Mouse (Mus musculus) yolk sac, embryonic 10.5 days (tissue): ENCODE results near the gene Gm42669.
A peak's percentile ranks its signal among the peaks of the same experiment; 100 is the strongest.

Experiments used
- DNase-seq: peaks from one replicate; pipeline ENCODE4 v3.0.0-alpha.2; 2017; ENCODE audit warnings: low spot score

The Gm42669 gene

DNA sequence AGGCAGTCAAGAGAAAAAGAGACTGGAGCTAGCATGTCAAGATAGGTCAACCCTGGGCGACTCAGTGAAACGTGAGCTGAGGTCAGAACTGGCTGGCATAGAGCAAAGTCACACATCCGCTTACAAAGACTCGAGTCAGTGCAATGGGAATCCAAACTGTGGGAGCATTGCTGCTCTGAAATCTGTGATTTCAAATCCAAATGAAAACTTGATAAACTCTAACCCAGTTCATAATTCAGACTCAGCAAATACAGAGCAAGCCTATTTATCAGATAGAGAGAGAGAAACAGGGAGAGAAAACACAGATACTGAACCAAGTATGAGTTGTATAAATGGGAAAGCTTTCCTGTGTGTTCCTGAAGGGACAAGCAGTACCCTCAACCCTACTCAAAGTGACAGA lies at the start of gene Gm42669:
Gm42669 (plus strand) TSS at position 301 of the 400 bp plus-strand sequence.
- no peak for DNase-seq

DNA sequence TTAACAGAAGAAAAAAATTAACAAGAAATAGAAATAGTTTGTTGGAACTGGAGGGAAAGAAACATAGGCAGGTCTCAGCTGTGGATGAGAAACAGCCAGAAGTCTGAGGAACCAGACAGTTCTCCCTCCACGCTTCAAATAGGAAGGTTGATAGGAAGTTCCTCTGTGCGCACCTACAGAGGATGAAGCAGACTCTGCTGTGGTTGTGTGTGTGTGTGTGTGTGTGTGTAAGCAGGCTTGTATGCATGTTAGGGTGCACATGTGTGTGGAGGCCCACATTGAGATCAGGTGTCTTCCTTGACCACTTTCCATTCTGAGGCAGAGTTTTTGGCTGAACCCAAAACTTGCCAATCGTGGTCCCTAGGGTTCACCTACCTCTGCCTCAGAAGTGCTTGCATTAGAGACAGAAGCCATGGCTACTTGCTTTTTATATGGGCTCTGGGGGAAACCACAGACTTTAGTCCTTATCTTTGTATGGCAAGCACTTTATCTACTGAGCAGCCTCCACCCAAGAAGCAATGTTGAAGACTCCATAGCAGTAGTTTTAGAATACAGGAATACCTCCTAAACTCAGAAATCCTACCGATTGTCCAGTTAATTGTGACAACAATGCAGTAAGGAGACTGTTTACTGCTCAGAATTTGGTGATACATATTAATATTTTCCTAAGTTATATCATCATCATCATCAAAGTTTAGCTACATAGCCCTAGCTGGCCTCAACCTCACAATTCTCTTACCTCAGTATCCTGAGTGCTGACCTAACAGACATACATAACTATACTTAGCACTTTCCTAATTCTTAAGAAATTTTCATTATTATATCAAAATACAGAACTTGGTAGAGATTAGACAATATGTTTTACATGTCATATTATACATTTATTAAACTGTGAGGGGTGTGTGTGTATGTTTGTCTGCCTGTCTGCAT lies 45.0 kb upstream of the Gm42669 start:
- no peak for DNase-seq

DNA sequence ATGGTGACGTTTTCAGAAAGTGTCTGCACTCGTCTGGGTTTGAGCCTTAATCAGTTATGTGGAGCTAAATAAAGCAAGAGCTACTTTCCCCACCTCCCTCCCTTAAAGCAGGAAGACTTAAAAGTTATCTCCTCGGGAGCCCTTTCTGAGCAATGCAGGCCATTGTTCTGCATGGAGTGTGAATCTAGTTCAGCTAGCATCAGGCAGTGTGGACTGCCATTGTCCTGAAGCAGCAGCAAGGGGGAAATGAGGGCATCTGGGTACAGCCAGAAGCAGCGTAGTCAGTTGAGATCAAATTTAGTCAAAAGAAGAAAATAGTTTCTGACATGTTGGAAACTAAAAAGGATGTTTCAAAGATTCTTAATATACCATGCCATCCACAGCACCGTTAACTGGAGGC lies 40.9 kb upstream of the Gm42669 start:
- no peak for DNase-seq

GRCm38 (mm10) chr5:107467098-107467497 lies 40.3 kb upstream of the Gm42669 start:
- DNase-seq, result no peak

DNA sequence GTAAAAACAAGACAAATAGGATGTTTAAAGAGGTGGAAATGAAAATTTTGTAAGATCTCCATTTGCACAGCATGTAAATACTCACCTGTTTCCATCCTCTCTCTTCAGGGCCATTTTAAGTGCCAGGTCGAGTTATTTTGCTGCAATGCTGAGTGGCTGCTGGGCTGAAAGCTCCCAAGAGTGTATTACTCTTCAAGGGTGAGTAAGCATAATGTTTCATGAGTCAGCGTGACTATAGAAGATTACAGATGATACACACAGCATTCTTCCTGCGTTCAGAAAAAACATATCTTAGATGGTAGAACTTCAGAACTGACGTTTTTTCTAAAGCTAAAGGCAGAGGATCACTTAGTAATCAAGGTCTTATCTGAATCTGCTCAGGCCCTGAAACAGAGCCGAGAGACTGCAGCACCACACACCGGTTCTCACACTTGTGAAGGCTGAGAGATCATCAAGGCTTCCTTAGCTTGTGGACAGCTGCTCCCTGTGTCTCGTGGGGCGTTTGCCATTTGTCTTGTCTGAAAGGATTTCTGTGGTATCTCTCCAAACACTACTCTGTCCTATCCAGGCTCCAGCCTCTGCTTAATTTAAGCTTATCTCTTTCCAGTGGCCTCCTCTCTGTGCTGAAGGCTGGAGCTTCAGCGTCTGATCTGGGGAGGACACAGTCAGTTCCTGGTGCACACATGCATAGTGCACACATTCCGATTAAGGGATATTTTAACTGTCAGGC lies 36.7 kb upstream of the Gm42669 start:
- no peak for DNase-seq

DNA sequence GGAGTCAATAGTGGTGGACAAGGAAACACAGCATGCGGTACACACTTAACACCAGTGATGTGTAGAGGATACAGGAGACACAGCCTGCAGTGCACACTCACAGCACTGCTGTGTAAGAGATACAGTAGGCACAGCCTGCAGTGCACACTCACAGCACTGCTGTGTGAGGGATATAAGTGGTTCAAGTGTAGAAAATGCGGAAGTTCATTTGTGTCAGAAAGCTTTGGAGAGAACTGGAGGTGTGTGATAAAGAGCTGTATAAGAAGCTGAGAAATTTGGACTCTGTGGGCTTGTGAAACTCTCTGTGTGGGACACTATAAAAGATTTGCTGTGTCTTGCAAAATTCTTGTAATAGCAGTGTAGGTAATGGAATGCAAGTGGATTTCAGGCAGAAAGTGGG lies 27.2 kb upstream of the Gm42669 start:
- DNase-seq, result no peak

GRCm38 (mm10) chr5:107488996-107489395 lies 18.4 kb upstream of the Gm42669 start:
- DNase-seq, result no peak

- no peak for DNase-seq
Measured at GRCm38 (mm10) chr5:107491036-107491435, 16.4 kb upstream of the Gm42669 start.

DNA sequence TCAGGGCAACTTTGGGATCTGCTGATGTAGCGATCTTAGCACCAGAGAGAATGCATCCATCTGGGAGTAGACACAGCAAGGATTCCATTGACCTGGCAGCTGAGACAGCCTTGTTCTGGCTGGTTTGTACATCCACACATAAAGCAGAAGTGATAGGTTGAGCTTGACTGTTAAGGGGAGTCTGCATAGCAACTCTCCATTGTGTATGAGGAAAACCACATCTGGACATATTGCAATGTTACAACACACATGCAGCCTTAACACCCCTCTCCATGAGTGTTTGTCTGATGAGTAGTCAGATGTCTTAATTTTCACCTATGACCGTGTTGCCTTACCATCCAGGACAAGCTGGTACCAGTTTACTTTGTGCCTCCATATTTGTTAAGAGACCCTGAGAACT lies 14.9 kb upstream of the Gm42669 start:
- DNase-seq, result no peak

- no peak for DNase-seq
Measured at GRCm38 (mm10) chr5:107494759-107495158, 12.7 kb upstream of the Gm42669 start.

GRCm38 (mm10) chr5:107496047-107496446 lies 11.4 kb upstream of the Gm42669 start:
- DNase-seq, result no peak

GRCm38 (mm10) chr5:107497519-107498501 lies 9.6 kb upstream of the Gm42669 start:
- DNase-seq, result no peak

- DNase-seq, result no peak
Measured at GRCm38 (mm10) chr5:107498806-107499310, 8.6 kb upstream of the Gm42669 start.

- no peak for DNase-seq
Measured at GRCm38 (mm10) chr5:107499891-107500535, 7.4 kb upstream of the Gm42669 start.

DNA sequence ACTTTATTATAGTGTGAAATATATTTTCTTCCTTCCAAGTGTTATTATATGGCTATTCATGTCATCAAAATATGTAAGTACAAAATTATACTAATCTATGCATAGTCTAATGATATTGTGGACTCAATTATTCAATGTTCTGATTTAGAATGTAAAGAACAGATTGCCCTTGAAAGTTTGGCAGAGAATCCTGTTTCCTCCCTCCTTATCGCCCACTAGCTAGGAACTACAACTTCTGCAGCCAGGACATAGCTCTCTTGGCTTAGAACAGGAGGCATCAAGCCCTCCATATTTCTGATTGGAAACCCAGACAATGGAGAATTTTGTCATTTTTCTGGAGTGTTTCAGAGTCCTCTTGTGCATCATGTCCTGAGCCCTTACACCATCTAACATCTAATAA lies 6.7 kb upstream of the Gm42669 start:
- DNase-seq, result no peak

DNA sequence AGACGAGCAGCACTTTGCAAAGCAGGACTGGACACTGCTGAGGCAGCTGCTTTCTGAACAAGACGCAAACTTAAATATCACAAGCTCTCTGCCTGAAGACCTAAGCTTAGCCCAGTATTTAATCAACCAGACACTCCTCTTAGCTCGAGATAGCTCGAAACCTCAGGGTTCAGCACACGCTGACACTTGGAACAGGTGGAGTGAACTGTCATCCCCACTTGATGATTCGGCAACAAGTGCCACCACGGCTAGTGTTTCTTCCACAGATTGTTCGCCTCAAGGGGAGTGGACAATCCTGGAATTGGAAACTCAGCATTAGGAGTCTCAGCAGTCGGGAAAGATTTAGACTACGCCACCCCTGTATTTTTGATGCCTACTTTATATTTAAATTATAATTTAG lies 3.1 kb downstream of the Gm42669 start:
- DNase-seq, result no peak

DNA sequence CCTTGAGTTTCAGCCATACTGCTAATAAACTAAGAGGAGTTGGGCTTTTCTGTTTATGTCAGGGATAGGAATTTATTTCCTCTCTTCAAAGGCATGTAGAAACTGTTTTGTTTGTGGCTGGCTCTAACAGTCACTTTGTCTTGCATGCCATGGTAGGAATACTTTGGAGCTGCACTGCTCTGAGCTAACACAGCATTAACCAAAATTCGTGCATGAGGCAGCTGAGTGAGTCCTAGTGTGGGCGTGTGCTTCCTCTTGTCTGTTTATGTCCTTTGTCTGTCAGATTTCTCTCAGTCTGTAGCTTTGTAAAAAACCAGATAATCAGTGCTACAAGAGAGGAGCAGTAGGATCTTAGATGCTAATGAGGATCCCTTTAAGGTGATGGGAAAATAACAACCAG lies 3.9 kb downstream of the Gm42669 start:
- no peak for DNase-seq

DNA sequence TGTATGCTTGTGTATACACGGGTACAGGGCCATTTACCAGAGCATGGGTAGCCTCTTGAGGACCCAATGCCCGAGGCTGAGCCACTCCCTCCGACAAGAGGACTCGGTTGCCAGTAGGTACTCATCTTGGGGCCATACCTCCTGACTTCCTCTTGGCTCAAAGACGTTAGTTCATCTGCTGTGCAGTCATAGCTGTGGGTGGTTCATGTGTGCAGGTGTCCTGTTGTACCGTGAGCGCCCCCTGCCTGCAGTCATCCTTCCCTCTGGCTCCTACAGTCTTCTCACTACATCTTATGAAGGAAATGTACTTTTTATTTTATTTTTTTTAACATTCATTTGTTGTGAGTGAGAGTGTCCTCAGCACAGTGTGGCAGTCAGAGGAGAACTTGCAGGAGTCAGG lies 6.2 kb downstream of the Gm42669 start:
- peak; percentile 22 for DNase-seq

- no peak for DNase-seq
Measured at GRCm38 (mm10) chr5:107515453-107515852, 8.0 kb downstream of the Gm42669 start.

DNA sequence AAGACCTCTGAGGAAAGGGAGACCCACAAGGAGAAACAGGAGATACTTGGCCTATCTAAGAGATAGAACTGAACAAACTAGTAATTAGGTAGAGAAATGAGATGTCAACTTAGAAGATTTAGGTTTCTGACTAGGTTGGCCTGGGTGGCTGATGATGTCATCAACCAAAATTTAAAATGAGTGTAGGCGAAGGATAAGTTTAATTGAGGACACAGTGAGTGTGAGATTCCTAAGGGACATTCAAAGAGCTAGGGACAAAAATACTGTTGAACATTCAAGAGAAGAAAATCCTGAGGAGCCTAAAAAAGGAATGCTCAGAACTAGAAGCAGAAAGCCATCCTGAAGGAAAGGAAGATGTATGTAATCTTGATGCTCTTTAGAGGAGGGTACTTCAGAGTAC lies 8.7 kb downstream of the Gm42669 start:
- DNase-seq, result no peak

GRCm38 (mm10) chr5:107518602-107519001 lies 11.2 kb downstream of the Gm42669 start:
- DNase-seq, result no peak
